Mouse (Mus musculus): Measurements from ENCODE around the gene Actr6. TPM values are rescaled to one million over a fixed set of nuclear protein-coding genes. Genes with fewer than 3 reads are reported as not detected.
"Not testable (repeated sequence)": the region's sequence is repeated elsewhere in the genome, so short reads cannot be mapped to it uniquely, and the experiment has no call there.

The Actr6 gene
- polyA plus RNA-seq, 2 experiments from 2014 or later, result 46.8 to 50.2 TPM

- ATAC-seq, result peak; percentile 79
These were observed 54.0 kb downstream of the Actr6 start for GRCm38 (mm10) chr10:89678054-89678453.

GRCm38 (mm10) chr10:89676609-89677008, 55.5 kb downstream of the Actr6 start:
- ATAC-seq, result no peak

DNA sequence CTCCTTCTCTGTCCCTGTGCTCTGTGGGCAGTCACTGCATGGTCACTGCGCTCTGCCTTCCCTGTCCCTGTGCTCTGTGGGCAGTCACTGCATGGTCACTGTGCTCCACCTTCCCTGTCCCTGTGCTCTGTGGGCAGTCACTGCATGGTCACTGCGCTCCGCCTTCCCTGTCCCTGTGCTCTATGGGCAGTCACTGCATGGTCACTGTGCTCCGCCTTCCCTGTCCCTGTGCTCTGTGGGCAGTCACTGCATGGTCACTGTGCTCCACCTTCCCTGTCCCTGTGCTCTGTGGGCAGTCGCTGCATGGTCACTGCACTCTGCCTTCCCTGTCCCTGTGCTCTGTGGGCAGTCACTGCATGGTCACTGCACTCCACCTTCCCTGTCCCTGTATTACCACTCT, 61.7 kb downstream of the Actr6 start:
- ATAC-seq, result not testable (repeated sequence)

DNA sequence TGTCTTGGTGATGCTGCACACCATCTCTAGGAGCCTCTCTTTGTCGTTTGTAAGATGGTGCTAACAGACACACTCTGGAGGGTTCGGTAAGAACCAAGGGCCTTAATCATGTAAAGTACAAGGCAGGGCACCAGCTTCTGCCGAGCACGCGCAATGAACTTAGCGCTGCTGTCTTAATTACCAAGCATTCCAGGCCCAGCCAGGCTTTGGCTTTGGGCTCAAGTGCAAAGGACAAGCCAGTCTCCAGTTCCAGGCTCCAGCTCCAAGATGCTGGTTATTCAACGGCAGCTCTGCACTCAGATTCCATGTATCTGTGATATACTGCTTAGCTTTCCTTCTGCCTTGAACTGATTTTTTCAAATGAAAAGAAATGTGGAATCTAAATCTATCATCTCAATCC, 64.5 kb downstream of the Actr6 start:
- no peak for ATAC-seq

DNA sequence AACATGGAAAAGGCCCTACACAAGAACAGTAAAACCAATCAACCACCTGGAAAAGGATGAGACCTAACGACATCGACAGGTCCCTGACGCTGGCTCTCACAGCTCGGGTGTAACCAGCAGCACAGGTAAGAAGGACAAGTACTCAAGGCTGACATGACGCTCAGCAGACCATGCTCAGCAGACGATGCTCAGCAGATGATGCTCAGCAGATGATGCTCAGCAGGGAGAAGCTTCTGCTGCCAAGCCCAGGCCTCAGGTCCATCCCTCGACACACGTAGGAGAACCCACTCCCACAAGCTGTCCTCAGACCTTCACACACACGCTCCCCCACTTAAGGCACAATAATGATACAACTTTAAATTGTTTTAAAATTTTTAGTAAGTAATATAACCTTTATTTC, 66.4 kb downstream of the Actr6 start:
- ATAC-seq, result no peak

- ATAC-seq, result no peak
These were observed 67.0 kb downstream of the Actr6 start for GRCm38 (mm10) chr10:89664977-89665645.

Other genes with a start within 250 kb of the Actr6 start
- gene Nr1h4, start 198.7 kb downstream of the Actr6 start, polyA plus RNA-seq (2017; shearing (Covaris generic)), result not detected
- under 1 TPM in 1 of 2 experiments, not detected in 1; 0.29 TPM for gene Slc17a8, start 111.0 kb downstream of the Actr6 start, polyA plus RNA-seq (2017; shearing (Covaris generic))
- 1 to 10 TPM; 7.6 to 9.0 TPM for gene Scyl2, start 46.0 kb downstream of the Actr6 start, polyA plus RNA-seq (2017; shearing (Covaris generic))
- gene Uhrf1bp1l, start 12.7 kb upstream of the Actr6 start, polyA plus RNA-seq (2017; shearing (Covaris generic)), result 10 to 100 TPM; 24.6 to 33.1 TPM
- under 1 TPM in 1 of 2 experiments, not detected in 1; 0.19 TPM for gene Anks1b, start 141.2 kb upstream of the Actr6 start, polyA plus RNA-seq (2017; shearing (Covaris generic))